Mouse (Mus musculus): ENCODE measurements at regions not wholly inside any gene's neighbourhood (a gene's known extent, or its start where the extent isn't known, plus 50 kb on each side); places are given as distances from the start of the nearest gene placed in this dataset.
A peak's percentile ranks its signal among the peaks of the same experiment; 100 is the strongest.
"Not testable (repeated sequence)": the region's sequence is repeated elsewhere in the genome, so short reads cannot be mapped to it uniquely, and the experiment has no call there.

DNA sequence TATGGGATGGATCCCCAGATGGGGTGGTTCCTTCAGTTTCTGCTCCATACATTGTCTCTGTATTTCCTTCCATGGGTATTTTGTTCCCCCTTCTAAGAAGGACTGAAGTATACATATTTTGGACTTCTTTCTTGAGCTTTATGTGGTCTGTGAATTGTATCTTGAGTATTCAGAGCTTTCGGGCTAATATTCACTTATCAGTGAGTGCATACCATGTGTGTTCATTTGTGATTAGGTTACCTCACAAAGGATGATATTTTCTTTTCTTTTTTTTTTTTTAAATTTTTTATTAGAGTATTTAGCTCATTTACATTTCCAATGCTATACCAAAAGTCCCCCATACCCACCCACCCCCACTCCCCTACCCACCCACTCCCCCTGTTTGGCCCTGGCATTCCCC is 657.8 kb downstream of the Kcnt2 start:
- DNase-seq (ENCODE audit: low spot score), result not testable (repeated sequence)

DNA sequence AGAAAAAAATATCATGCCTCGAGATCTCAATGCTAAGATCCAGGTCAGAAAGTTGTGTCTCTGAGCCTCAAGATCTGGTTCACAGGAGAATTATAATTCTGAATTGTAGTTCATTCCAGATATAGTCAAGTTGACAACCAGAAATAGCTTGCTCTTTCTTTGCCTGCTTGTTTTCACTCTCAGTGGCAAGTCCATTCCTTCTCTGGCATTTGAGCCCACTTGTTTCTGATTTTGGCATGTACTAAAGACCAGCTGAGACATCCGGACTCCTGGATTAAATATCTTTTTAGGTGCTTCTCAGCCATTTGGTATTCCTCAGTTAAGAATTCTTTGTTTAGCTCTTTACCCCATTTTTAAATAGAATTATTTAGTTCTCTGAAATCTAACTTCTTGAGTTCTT is 667.6 kb downstream of the Kcnt2 start:
- no peak for DNase-seq (ENCODE audit: low spot score)

DNA sequence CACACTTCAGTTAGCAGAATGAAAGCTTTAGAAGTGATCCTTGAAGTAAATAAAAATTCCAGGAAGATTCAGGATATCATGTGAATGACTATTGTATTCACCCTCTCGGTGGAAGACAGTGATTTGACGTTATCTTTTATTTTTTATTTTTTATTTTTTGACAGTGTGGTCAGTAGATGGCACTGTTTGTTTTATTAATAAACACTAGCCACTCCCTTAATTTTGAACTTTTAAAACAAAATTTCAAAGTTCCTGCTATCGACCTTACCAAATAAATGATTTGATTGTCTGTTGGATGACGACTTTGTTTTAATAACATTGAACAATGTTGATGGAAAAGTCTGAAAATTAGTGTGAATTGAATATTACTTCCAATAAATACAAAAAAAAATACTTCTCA is 694.4 kb downstream of the Kcnt2 start:
- DNase-seq (ENCODE audit: low spot score), result peak; percentile 15

DNA sequence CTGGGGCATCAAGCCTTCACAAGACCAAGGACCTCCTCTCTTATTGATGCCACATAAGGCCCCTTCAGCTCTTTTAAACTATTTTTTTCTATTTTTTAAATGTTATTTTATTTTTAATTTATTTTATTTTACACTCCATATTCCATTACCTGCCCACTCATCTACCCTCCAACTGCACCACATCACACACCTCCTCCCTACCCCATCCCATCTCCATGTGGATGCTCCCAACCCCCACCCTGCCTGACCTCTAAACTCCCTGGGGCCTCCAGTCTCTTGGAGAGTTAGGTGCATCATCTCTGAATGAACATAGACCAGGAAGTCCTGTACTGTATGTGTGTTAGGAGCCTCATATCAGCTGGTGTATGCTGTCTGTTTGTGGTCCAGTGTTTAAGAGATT is 712.9 kb downstream of the Kcnt2 start:
- DNase-seq (ENCODE audit: low spot score), result no peak

DNA sequence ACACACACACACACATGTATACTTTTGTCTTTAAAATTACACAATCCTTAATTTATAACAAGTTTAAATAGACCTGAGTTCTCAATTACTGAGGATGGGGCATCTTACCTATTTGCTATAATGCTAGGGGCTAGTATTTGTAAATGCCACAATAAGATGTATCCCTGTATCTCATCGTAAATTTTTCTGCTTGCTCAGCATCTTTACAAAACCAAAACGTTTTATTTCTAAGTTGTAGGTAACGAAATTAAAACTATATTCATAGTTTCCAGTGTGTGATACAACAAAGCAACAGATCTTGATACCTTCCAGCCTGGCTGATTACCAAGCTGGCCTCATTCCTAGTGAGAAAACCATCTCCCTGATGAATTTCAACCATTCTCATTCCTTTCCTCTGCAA is 755.9 kb downstream of the Kcnt2 start:
- no peak for DNase-seq (ENCODE audit: low spot score)

Measured in retina, embryonic 14.5 days (tissue).